Mouse (Mus musculus): ENCODE results near the gene Csnk1g1.

DNA sequence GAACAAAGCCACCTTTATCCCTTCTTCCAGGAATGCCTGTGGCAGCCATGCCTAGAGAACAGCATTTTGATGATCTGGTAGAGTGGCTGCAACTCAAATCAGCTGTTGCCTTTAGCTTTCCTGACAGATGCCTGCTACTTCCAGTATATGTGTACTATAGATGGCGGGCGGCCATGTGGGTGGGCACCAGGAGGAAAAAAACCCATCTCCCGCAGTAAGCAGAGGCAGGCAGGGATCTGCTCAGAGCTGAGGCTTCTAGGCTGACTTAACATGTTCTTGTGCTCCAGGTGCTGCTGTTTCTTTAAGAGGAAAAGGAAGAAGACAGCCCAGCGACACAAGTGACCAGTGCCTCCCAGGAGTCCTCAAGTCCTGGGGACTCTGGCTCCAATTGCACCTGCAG lies 130.6 kb downstream of the Csnk1g1 start:
- TF ChIP-seq CTCF (IDR thresholded peaks at IDR 0.05; ENCODE audit: low read depth, low read length), result no peak
- no peak for TF ChIP-seq EP300 (IDR thresholded peaks at IDR 0.05; ENCODE audit: insufficient read depth, low read depth, low read length)
- no peak for TF ChIP-seq POLR2A (IDR thresholded peaks at IDR 0.05; ENCODE audit: insufficient read depth, low read length)
